Mouse (Mus musculus) liver, postnatal 0 days (tissue): ENCODE measurements at regions not wholly inside any gene's neighbourhood (a gene's known extent, or its start where the extent isn't known, plus 50 kb on each side); places are given as distances from the start of the nearest gene placed in this dataset.

Experiments
- ATAC-seq: fragments of 200-750 bp; cut with Nextera tagmentation; 2 replicates; pipeline ENCODE4 v1.8.0; 2017; ENCODE audit warnings: mild to moderate bottlenecking, moderate library complexity
- DNase-seq: peaks from one replicate; pipeline ENCODE4 v3.0.0-alpha.2; 2016
- H3K27ac ChIP-seq: fragments of 300-500 bp; sonication (generic); 2 replicates; pipeline ENCODE4 v1.5.1; 2014; ENCODE audit warnings: antibody characterized with exemption, moderate library complexity, mild to moderate bottlenecking, low read depth
- H3K27me3 ChIP-seq: fragments of 300-500 bp; sonication (generic); 2 replicates; pipeline ENCODE4 v1.6.1; 2014; ENCODE audit warnings: low read length, control low read depth, mixed read lengths; ENCODE audit not compliant: insufficient read depth
- H3K36me3 ChIP-seq: fragments of 300-500 bp; sonication (generic); replicated peaks from 2 replicates; pipeline ENCODE4 v1.6.1; 2014; ENCODE audit warnings: mild to moderate bottlenecking, control low read depth, low read length, moderate library complexity, mixed read lengths; ENCODE audit not compliant: insufficient read depth
- H3K4me1 ChIP-seq: fragments of 300-500 bp; sonication (generic); 2 replicates; pipeline ENCODE4 v1.6.1; 2014; ENCODE audit warnings: antibody characterized with exemption, mild to moderate bottlenecking, control low read depth; ENCODE audit not compliant: insufficient read depth
- H3K4me2 ChIP-seq: fragments of 300-500 bp; sonication (generic); 2 replicates; pipeline ENCODE4 v1.6.1; 2014; ENCODE audit warnings: low read depth, mild to moderate bottlenecking, low read length, moderate library complexity, mixed read lengths
- H3K4me3 ChIP-seq: fragments of 300-500 bp; sonication (generic); 2 replicates; pipeline ENCODE4 v1.5.1; 2014; ENCODE audit warnings: low read depth, low read length
- H3K9ac ChIP-seq: fragments of 300-500 bp; sonication (generic); replicated peaks from 2 replicates; pipeline ENCODE4 v1.6.1; 2014; ENCODE audit warnings: mild to moderate bottlenecking, moderate library complexity
- H3K9me3 ChIP-seq: fragments of 300-500 bp; sonication (generic); 2 replicates; pipeline ENCODE4 v1.6.1; 2016; ENCODE audit warnings: mild to moderate bottlenecking, control low read depth, low read length, mixed read lengths
- CTCF ChIP-seq: sonication (generic); IDR thresholded peaks from 2 replicates; pipeline ENCODE4 v1.5.1; 2016; ENCODE audit warnings: antibody characterized with exemption, low read depth
- EP300 ChIP-seq: IDR thresholded peaks from 2 replicates; pipeline ENCODE4 v1.6.1; 2016; ENCODE audit warnings: antibody characterized with exemption, low read depth, mild to moderate bottlenecking
- WGBS: fragments of 180-500 bp; shearing (Covaris S2); extraction: QIAGEN DNeasy Blood & Tissue Kit; methylation state at CpG from one replicate; pipeline ENCODE4 v1.1.7; 2014; ENCODE audit not compliant: insufficient replicate concordance; 5-methylcytosine and 5-hydroxymethylcytosine counted together

- 90% methylated on average over 1 of the region's 1 CpGs for WGBS
- Histone ChIP-seq H3K27ac (no peak overlapping the region), H3K27me3 (no peaks in the 10 kb centered on the region), H3K36me3 (no peaks in the 10 kb centered on the region), H3K4me1 (no peaks in the 10 kb centered on the region), H3K9ac (no peak overlapping the region), H3K9me3 (no peaks in the 10 kb centered on the region), H3K4me2 (no peak overlapping the region), H3K4me3 (no peak overlapping the region)
- DNase-seq: no peak
- no peak for TF ChIP-seq EP300
- TF ChIP-seq CTCF: no peak
- ATAC-seq: no peak
Observed at GRCm38 (mm10) chr19:50945006-50945405, 266.6 kb upstream of the Sorcs1 start.

DNA sequence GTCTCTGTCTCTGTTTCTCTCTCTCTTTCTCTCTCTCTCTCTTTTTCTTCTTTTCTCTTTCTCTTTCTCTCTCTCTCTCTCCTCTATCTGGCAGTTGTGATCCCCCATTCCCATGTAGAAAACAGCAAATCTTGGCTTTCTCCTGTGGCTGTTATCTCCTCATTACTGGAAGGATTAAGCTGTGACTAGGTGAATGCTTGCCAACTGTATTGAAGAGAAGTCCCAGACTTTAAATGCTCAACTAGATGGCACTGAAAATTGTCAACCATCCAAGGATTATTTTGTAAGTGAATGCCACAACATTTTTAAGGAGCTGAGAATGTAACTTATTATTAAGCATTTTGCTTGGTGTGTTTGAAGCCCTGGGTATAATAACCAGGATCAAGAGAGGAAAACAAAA, 233.2 kb upstream of the Sorcs1 start:
- ATAC-seq: no peak
- no peak overlapping the region for H3K4me2 ChIP-seq

DNA sequence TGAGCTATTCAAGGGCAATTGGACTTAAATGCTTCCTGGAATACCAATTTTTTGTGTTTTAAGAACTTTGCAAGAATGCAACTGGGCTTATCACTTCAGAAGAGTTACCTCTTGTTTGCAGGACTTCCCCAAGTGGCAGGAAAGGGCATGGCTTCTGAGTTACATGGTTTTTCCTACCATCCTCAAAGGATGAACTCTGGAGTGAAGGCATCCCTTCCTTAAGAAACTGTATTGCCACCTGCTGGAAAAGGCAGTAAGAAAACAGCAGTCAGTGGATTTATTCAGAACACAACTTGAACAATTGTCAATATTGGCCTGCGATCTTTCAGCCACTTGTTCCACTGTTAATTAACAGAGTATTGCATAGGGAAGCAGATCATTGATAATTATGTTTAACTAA, 232.2 kb upstream of the Sorcs1 start:
- no peaks in the 10 kb centered on the region for H3K4me1 ChIP-seq
- H3K9me3 ChIP-seq: no peaks in the 10 kb centered on the region
- H3K9ac ChIP-seq: no peak overlapping the region
- H3K4me3 ChIP-seq: no peak overlapping the region
- H3K27me3 ChIP-seq: no peaks in the 10 kb centered on the region
- WGBS: 79% methylated on average over 1 of the region's 1 CpGs
- ATAC-seq (no peak), DNase-seq (no peak)
- TF ChIP-seq EP300 (no peak), CTCF (peak; percentile 18; the same call in 1 of the 2 replicates)
- H3K27ac ChIP-seq: no peak overlapping the region
- no peak overlapping the region for H3K4me2 ChIP-seq
- H3K36me3 ChIP-seq: no peaks in the 10 kb centered on the region

More for the DNA sequence above, 233.2 kb upstream of the Sorcs1 start:
- H3K27ac ChIP-seq: no peak overlapping the region
- no peak overlapping the region for H3K9ac ChIP-seq
- no peak overlapping the region for H3K4me3 ChIP-seq
- H3K4me1 ChIP-seq: no peaks in the 10 kb centered on the region
- no peak for TF ChIP-seq CTCF
- no peak for TF ChIP-seq EP300
- DNase-seq: no peak
- no peaks in the 10 kb centered on the region for H3K27me3 ChIP-seq
- H3K9me3 ChIP-seq: no peaks in the 10 kb centered on the region
- no peaks in the 10 kb centered on the region for H3K36me3 ChIP-seq

DNA sequence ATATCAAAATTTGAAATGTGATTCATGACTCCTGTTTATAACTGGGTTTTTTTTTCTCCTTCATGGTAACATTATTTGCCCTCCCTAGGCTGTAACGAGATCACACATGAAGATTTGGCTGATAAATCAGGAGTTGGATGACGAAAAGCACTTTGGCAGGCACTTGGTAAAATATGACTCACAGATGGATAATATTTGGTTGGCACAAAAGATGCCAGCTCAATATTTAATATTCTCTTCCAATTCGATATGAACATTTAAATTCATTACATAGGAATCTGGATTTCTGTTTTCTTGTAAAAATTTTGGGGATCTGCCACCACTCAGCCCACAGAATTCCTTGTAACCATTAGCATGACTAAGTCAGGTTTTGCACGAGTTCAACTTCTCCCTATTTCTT, 230.3 kb upstream of the Sorcs1 start:
- Histone ChIP-seq H3K4me3 (no peak overlapping the region), H3K9me3 (no peaks in the 10 kb centered on the region), H3K36me3 (no peaks in the 10 kb centered on the region), H3K9ac (no peak overlapping the region), H3K4me2 (no peak overlapping the region), H3K27ac (no peak overlapping the region), H3K4me1 (no peaks in the 10 kb centered on the region), H3K27me3 (no peaks in the 10 kb centered on the region)
- TF ChIP-seq EP300 (no peak), CTCF (no peak)
- ATAC-seq (no peak), DNase-seq (no peak)
- 64% methylated on average over 4 of the region's 4 CpGs for WGBS

DNA sequence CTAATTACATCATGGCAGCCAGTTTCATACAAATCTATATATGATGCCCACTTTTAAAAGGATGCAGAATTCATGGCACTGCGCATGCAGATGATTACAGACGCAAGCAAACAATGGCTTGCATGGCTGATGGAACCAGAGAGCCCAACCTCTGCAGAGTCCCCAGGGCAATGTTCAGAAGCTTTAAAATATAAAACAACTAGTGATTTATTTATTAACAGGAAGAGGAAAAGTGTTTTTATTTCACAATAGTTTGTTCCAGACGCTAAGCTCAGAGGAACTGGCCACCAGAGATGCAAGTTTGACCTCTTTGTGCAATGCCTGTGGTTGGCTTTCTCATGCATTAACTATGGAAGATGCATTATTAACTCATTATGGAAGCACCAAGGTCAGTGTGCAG, 215.3 kb upstream of the Sorcs1 start:
- no peaks in the 10 kb centered on the region for H3K4me1 ChIP-seq
- no peaks in the 10 kb centered on the region for H3K9me3 ChIP-seq
- no peak for ATAC-seq
- no peak for TF ChIP-seq CTCF
- TF ChIP-seq EP300: no peak
- WGBS: 72% methylated on average over 3 of the region's 3 CpGs
- H3K9ac ChIP-seq: no peak overlapping the region
- no peak overlapping the region for H3K4me2 ChIP-seq
- no peak overlapping the region for H3K4me3 ChIP-seq
- H3K36me3 ChIP-seq: no peaks in the 10 kb centered on the region
- H3K27ac ChIP-seq: no peak overlapping the region
- H3K27me3 ChIP-seq: no peaks in the 10 kb centered on the region
- no peak for DNase-seq

DNA sequence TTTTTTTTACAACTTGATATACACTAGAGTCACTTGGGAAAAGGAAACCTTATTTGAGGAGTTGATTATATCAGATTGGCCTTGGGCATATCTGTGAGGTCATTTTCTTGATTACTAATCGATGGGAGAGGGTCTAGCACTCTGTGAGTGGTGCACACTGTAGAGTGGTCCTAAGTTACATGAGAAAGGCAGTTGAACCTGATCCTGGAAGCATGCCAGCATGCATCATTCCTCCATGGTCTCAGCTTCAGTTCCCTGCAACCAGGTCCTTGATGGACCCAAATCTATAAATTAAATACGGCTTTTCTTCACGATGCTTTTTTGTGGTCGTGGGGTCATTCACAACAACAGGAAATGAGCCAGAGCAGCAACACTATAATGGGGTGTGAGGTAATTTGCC, 194.2 kb upstream of the Sorcs1 start:
- no peak for TF ChIP-seq EP300
- 47% methylated on average over 4 of the region's 4 CpGs for WGBS
- ATAC-seq: no peak
- Histone ChIP-seq H3K4me3 (no peak overlapping the region), H3K27ac (no peak overlapping the region), H3K9me3 (no peaks in the 10 kb centered on the region), H3K9ac (no peak overlapping the region), H3K4me1 (no peaks in the 10 kb centered on the region), H3K4me2 (no peak overlapping the region), H3K36me3 (no peaks in the 10 kb centered on the region), H3K27me3 (no peaks in the 10 kb centered on the region)
- DNase-seq: no peak

DNA sequence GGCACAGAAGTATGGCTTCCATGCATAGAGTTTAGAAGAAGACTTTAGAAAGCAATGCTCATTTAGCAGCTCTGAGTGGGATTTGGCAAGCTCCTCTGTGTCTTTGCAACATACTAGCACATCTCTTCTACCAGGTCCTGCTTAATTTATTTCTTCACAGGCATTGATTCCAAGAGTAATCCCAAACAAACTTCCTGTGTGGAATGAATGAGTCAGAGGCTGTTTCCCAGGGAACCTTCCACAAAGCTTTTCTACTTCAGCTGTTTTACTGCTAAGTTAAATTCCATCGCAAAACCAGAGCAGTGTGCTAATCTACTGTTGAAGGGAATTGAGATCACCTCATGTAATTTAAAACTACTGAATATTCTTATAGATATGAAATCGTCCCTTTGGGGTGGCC, 193.7 kb upstream of the Sorcs1 start:
- WGBS: 56% methylated on average over 2 of the region's 2 CpGs
- no peak for DNase-seq
- no peaks in the 10 kb centered on the region for H3K4me1 ChIP-seq
- H3K9me3 ChIP-seq: no peaks in the 10 kb centered on the region
- H3K27me3 ChIP-seq: no peaks in the 10 kb centered on the region
- no peak overlapping the region for H3K4me2 ChIP-seq
- no peak for ATAC-seq
- no peaks in the 10 kb centered on the region for H3K36me3 ChIP-seq
- no peak overlapping the region for H3K9ac ChIP-seq
- no peak for TF ChIP-seq CTCF
- no peak for TF ChIP-seq EP300
- H3K27ac ChIP-seq: no peak overlapping the region
- H3K4me3 ChIP-seq: no peak overlapping the region
